Mouse (Mus musculus) kidney, postnatal 0 days (tissue): ENCODE results near the gene Myt1l. TPM values are rescaled to one million over a fixed set of nuclear protein-coding genes. Genes with fewer than 3 reads are reported as not detected.
A peak's percentile ranks its signal among the peaks of the same experiment; 100 is the strongest.

Experiments
- ATAC-seq: fragments of 200-750 bp; cut with Nextera tagmentation; replicated peaks from 2 replicates; pipeline ENCODE4 v1.8.0; 2017; ENCODE audit warnings: low read depth, moderate number of reproducible peaks, moderate TSS enrichment, moderate library complexity; ENCODE audit not compliant: low FRiP score
- DNase-seq: peaks from one replicate; pipeline ENCODE4 v3.0.0-alpha.2; 2016; ENCODE audit warnings: low spot score
- H3K27ac ChIP-seq: fragments of 300-500 bp; sonication (generic); 2 replicates; pipeline ENCODE4 v1.5.1; 2014; ENCODE audit warnings: mild to moderate bottlenecking
- H3K27me3 ChIP-seq: fragments of 300-500 bp; sonication (generic); 2 replicates; pipeline ENCODE4 v1.6.1; 2014; ENCODE audit warnings: low read length, mixed read lengths; ENCODE audit not compliant: insufficient read depth
- H3K36me3 ChIP-seq: fragments of 300-500 bp; sonication (generic); 2 replicates; pipeline ENCODE4 v1.6.1; 2014; ENCODE audit warnings: low read length, mixed read lengths; ENCODE audit not compliant: insufficient read depth
- H3K4me1 ChIP-seq: fragments of 300-500 bp; sonication (generic); replicated peaks from 2 replicates; pipeline ENCODE4 v1.6.1; 2014; ENCODE audit warnings: antibody characterized with exemption, low read length, mixed read lengths; ENCODE audit not compliant: insufficient read depth
- H3K4me2 ChIP-seq: fragments of 300-500 bp; sonication (generic); 2 replicates; pipeline ENCODE4 v1.6.1; 2014; ENCODE audit warnings: mild to moderate bottlenecking, low read length, moderate library complexity, mixed read lengths
- H3K4me3 ChIP-seq: fragments of 300-500 bp; sonication (generic); replicated peaks from 2 replicates; pipeline ENCODE4 v1.5.1; 2014; ENCODE audit warnings: low read depth, low read length
- H3K9ac ChIP-seq: fragments of 300-500 bp; sonication (generic); 2 replicates; pipeline ENCODE4 v1.6.1; 2014; ENCODE audit warnings: low read depth, low read length
- H3K9me3 ChIP-seq: fragments of 300-500 bp; sonication (generic); replicated peaks from 2 replicates; pipeline ENCODE4 v1.6.1; 2016; ENCODE audit warnings: low read length, inconsistent platforms, mixed read lengths
- CTCF ChIP-seq: IDR thresholded peaks from 2 replicates; pipeline ENCODE4 v1.5.1; 2016; ENCODE audit warnings: antibody characterized with exemption, low read depth, mild to moderate bottlenecking, moderate library complexity
- WGBS: fragments of 180-500 bp; shearing (Covaris S2); extraction: QIAGEN DNeasy Blood & Tissue Kit; methylation state at CpG from one replicate; pipeline ENCODE4 v1.1.7; 2014; 5-methylcytosine and 5-hydroxymethylcytosine counted together
- polyA plus RNA-seq: library from polyadenylated mRNA; unstranded; fragments of >200 nt; fragmentation: Nextera tagmentation; extraction: Ambion mirVana; gene quantifications from 2 replicates; pipeline ENCODE4 v1.2.1, GENCODE M21; 2015

The Myt1l gene
- polyA plus RNA-seq, 1 experiment from 2014 or later = 0.07 TPM

GRCm38 (mm10) chr12:29930591-29930990 lies 402.4 kb downstream of the Myt1l start:
- Histone ChIP-seq H3K9ac (no peak overlapping the region), H3K27ac (no peak overlapping the region), H3K9me3 (no peaks in the 10 kb centered on the region), H3K4me3 (no peak overlapping the region), H3K4me2 (no peak overlapping the region), H3K4me1 (no peaks in the 10 kb centered on the region), H3K36me3 (no peaks in the 10 kb centered on the region), H3K27me3 (no peaks in the 10 kb centered on the region)
- no peak for DNase-seq
- TF ChIP-seq CTCF = no peak
- no peak for ATAC-seq
- WGBS = 63% methylated on average over 1 of the region's 1 CpGs

GRCm38 (mm10) chr12:29932951-29933350 lies 404.8 kb downstream of the Myt1l start:
- Histone ChIP-seq H3K27me3 (no peaks in the 10 kb centered on the region), H3K9me3 (no peaks in the 10 kb centered on the region), H3K4me1 (no peaks in the 10 kb centered on the region), H3K4me3 (no peak overlapping the region), H3K9ac (no peak overlapping the region), H3K4me2 (no peak overlapping the region), H3K27ac (no peak overlapping the region), H3K36me3 (no peaks in the 10 kb centered on the region)
- ATAC-seq (no peak), DNase-seq (no peak)
- TF ChIP-seq CTCF = no peak
- 94% methylated on average over 1 of the region's 1 CpGs for WGBS

GRCm38 (mm10) chr12:29933501-29933900 lies 405.3 kb downstream of the Myt1l start:
- Histone ChIP-seq H3K36me3 (no peaks in the 10 kb centered on the region), H3K27ac (no peak overlapping the region), H3K27me3 (no peaks in the 10 kb centered on the region), H3K4me3 (no peak overlapping the region), H3K9me3 (no peaks in the 10 kb centered on the region), H3K9ac (no peak overlapping the region), H3K4me1 (no peaks in the 10 kb centered on the region), H3K4me2 (no peak overlapping the region)
- no peak for TF ChIP-seq CTCF
- ATAC-seq (no peak), DNase-seq (no peak)
- 60% methylated on average over 2 of the region's 2 CpGs for WGBS

- Histone ChIP-seq H3K9me3 (no peaks in the 10 kb centered on the region), H3K4me3 (no peak overlapping the region), H3K36me3 (no peaks in the 10 kb centered on the region), H3K27ac (no peak overlapping the region), H3K27me3 (no peaks in the 10 kb centered on the region), H3K9ac (no peak overlapping the region), H3K4me1 (no peaks in the 10 kb centered on the region), H3K4me2 (no peak overlapping the region)
- no peak for ATAC-seq
- TF ChIP-seq CTCF = no peak
- WGBS = 47% methylated on average over 8 of the region's 8 CpGs
- no peak for DNase-seq
These were observed 406.0 kb downstream of the Myt1l start for GRCm38 (mm10) chr12:29934120-29934581.

- Histone ChIP-seq H3K4me2 (peak within 1 kb of the TSS; percentile 54), H3K9me3 (no peaks in the 10 kb centered on the region), H3K9ac (peak within 1 kb of the TSS; percentile 65), H3K4me1 (peaks cover 3% of the 10 kb centered on the region; the same call in 1 of the 2 replicates), H3K27me3 (no peaks in the 10 kb centered on the region), H3K4me3 (peak within 1 kb of the TSS; percentile 50), H3K36me3 (no peaks in the 10 kb centered on the region), H3K27ac (peak within 1 kb of the TSS; percentile 66)
- ATAC-seq = no peak
- 48% methylated on average over 8 of the region's 8 CpGs for WGBS
- no peak for TF ChIP-seq CTCF
- no peak for DNase-seq
These were observed 409.1 kb downstream of the Myt1l start, which contains the start of gene Pxdn for GRCm38 (mm10) chr12:29937308-29937707. Gene Pxdn (plus strand): TSS chr12:29937608.

- TF ChIP-seq CTCF = no peak
- peak overlapping the region; percentile 66 for H3K27ac ChIP-seq
- H3K9ac ChIP-seq = peak overlapping the region; percentile 65
- peaks cover 3% of the 10 kb centered on the region; the same call in 1 of the 2 replicates for H3K4me1 ChIP-seq
- H3K27me3 ChIP-seq = no peaks in the 10 kb centered on the region
- 0% methylated on average over 39 of the region's 49 CpGs for WGBS
- DNase-seq (peak; percentile 88), ATAC-seq (peak; percentile 90)
- H3K4me2 ChIP-seq = peak overlapping the region; percentile 54
- H3K9me3 ChIP-seq = no peaks in the 10 kb centered on the region
- no peaks in the 10 kb centered on the region for H3K36me3 ChIP-seq
- H3K4me3 ChIP-seq = peak overlapping the region; percentile 50
These were observed 409.7 kb downstream of the Myt1l start for GRCm38 (mm10) chr12:29937851-29938375.
